Mouse (Mus musculus) limb, embryonic 15.5 days (tissue): ENCODE data around the gene N4bp3. TPM values are rescaled to one million over a fixed set of nuclear protein-coding genes. Genes with fewer than 3 reads are reported as not detected.

Source experiments
- ATAC-seq: fragments of 200-750 bp; cut with Nextera tagmentation; 2 replicates; pipeline ENCODE4 v1.8.0; 2017; ENCODE audit warnings: low read depth, moderate TSS enrichment; ENCODE audit not compliant: insufficient number of reproducible peaks, low FRiP score, low TSS enrichment
- H3K27ac ChIP-seq: fragments of 300-500 bp; sonication (generic); 2 replicates; pipeline ENCODE4 v1.5.1; 2015; ENCODE audit warnings: moderate library complexity, mild to moderate bottlenecking, inconsistent platforms
- H3K27me3 ChIP-seq: fragments of 300-500 bp; sonication (generic); 2 replicates; pipeline ENCODE4 v1.6.1; 2015; ENCODE audit warnings: inconsistent platforms
- H3K36me3 ChIP-seq: fragments of 300-500 bp; sonication (generic); 2 replicates; pipeline ENCODE4 v1.6.1; 2015; ENCODE audit warnings: inconsistent platforms
- H3K4me1 ChIP-seq: fragments of 300-500 bp; sonication (generic); 2 replicates; pipeline ENCODE4 v1.6.1; 2015; ENCODE audit warnings: inconsistent platforms
- H3K4me2 ChIP-seq: fragments of 300-500 bp; sonication (generic); 2 replicates; pipeline ENCODE4 v1.6.1; 2015; ENCODE audit warnings: mild to moderate bottlenecking, inconsistent platforms
- H3K4me3 ChIP-seq: fragments of 300-500 bp; sonication (generic); 2 replicates; pipeline ENCODE4 v1.5.1; 2015; ENCODE audit warnings: mild to moderate bottlenecking, inconsistent platforms
- H3K9ac ChIP-seq: fragments of 300-500 bp; sonication (generic); 2 replicates; pipeline ENCODE4 v1.6.1; 2015; ENCODE audit warnings: inconsistent platforms
- H3K9me3 ChIP-seq: fragments of 300-500 bp; sonication (generic); 2 replicates; pipeline ENCODE4 v1.6.1; 2016; ENCODE audit warnings: inconsistent platforms
- WGBS: fragments of 180-500 bp; shearing (Covaris S2); methylation state at CpG from one replicate; pipeline ENCODE4 v1.1.7; 2015; 5-methylcytosine and 5-hydroxymethylcytosine counted together
- polyA plus RNA-seq: library from polyadenylated mRNA; unstranded; fragments of >200 nt; fragmentation: Nextera tagmentation; extraction: Ambion mirVana; gene quantifications from 2 replicates; pipeline ENCODE4 v1.2.1, GENCODE M21; 2015

N4bp3 gene
- polyA plus RNA-seq, 1 experiment from 2014 or later = 35.7 TPM

GRCm38 (mm10) chr11:51650261-51650660 lies 381 bp downstream of the N4bp3 start:
- H3K36me3 ChIP-seq = peaks cover 8% of the 10 kb centered on the region
- WGBS = 1% methylated on average over 30 of the region's 30 CpGs
- ATAC-seq = peak; percentile 16; the same call in 1 of the 2 replicates
- peak overlapping the region; percentile 76 for H3K9ac ChIP-seq
- no peaks in the 10 kb centered on the region for H3K27me3 ChIP-seq
- peak overlapping the region; percentile 80 for H3K27ac ChIP-seq
- no peaks in the 10 kb centered on the region for H3K9me3 ChIP-seq
- peak overlapping the region; percentile 67 for H3K4me3 ChIP-seq
- peaks cover 33% of the 10 kb centered on the region for H3K4me1 ChIP-seq
- H3K4me2 ChIP-seq = peak overlapping the region; percentile 92

GRCm38 (mm10) chr11:51649889-51650199 lies 798 bp downstream of the N4bp3 start:
- peak overlapping the region; percentile 67 for H3K4me3 ChIP-seq
- ATAC-seq = no peak
- under 1% methylated on average over 7 of the region's 7 CpGs for WGBS
- H3K36me3 ChIP-seq = peaks cover 9% of the 10 kb centered on the region
- H3K4me1 ChIP-seq = peaks cover 35% of the 10 kb centered on the region
- H3K27ac ChIP-seq = peak overlapping the region; percentile 80
- H3K4me2 ChIP-seq = peak overlapping the region; percentile 92
- peak overlapping the region; percentile 76 for H3K9ac ChIP-seq
- no peaks in the 10 kb centered on the region for H3K9me3 ChIP-seq
- H3K27me3 ChIP-seq = no peaks in the 10 kb centered on the region

- no peak for ATAC-seq
- 34% methylated on average over 11 of the region's 11 CpGs for WGBS
- peaks cover 35% of the 10 kb centered on the region for H3K4me1 ChIP-seq
- peaks cover 11% of the 10 kb centered on the region for H3K36me3 ChIP-seq
- no peaks in the 10 kb centered on the region for H3K27me3 ChIP-seq
- peak overlapping the region; percentile 67 for H3K4me3 ChIP-seq
- peak overlapping the region; percentile 80 for H3K27ac ChIP-seq
- peak overlapping the region; percentile 92 for H3K4me2 ChIP-seq
- H3K9ac ChIP-seq = peak overlapping the region; percentile 76
- H3K9me3 ChIP-seq = no peaks in the 10 kb centered on the region
Measured at GRCm38 (mm10) chr11:51649111-51649888, 1.3 kb downstream of the N4bp3 start.

- Histone ChIP-seq H3K4me1 (peaks cover 43% of the 10 kb centered on the region), H3K27ac (peak overlapping the region; percentile 80; the same call in 1 of the 2 replicates), H3K4me2 (peak overlapping the region; percentile 92), H3K4me3 (peak overlapping the region; percentile 67), H3K9ac (peak overlapping the region; percentile 10; the same call in 1 of the 2 replicates), H3K36me3 (peaks cover 17% of the 10 kb centered on the region), H3K9me3 (no peaks in the 10 kb centered on the region), H3K27me3 (no peaks in the 10 kb centered on the region)
- ATAC-seq = no peak
- WGBS = 23% methylated on average over 3 of the region's 3 CpGs
Measured at GRCm38 (mm10) chr11:51648566-51648965, 2.1 kb downstream of the N4bp3 start.

DNA sequence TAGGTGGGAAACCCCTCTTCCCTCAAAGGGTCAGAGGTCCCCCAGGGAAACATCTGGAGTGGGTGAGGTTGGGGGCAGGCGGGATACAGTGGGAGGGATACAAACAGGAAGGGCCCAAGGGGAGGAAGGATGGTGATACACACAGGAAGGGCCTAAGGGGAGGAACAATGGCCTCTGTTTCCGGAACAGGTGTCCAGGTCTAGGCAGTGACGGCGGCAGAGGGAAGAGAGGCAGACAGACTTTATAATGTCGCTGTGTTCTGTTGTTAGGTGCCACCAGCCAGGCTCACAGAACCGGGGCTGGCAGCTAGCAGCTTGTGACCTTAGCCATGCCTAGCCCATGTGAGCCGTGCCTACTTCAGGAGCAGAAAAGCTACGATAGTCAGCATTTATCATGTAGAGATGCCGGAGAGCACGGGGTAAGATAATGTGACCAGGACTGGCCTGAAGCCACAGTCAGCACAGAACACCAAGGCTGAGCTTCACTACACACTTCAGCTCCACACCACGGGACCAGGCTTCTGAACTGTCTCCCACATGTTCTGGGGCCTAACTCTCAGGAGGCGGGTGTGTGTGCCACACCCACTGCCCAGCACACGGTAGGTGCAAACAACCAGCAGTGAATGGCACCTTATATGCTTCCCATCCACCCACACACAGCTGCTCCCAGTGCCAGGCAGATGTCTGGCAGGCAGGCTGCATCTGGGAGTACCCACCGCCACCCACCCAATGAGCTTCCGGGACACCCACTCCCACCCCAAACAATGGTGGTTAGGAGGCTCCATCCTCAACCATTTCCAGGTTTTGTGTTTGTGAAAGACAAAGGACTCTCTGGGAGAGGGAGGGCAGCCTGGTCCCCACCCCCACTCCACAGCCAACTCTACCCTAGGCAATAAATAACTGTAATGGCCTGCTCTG lies 3.6 kb downstream of the N4bp3 start:
- no peak overlapping the region; the same call in 1 of the 2 replicates for H3K4me2 ChIP-seq
- H3K9me3 ChIP-seq = no peaks in the 10 kb centered on the region
- 57% methylated on average over 15 of the region's 15 CpGs for WGBS
- no peak overlapping the region for H3K9ac ChIP-seq
- H3K4me3 ChIP-seq = no peak overlapping the region
- peaks cover 29% of the 10 kb centered on the region for H3K36me3 ChIP-seq
- no peaks in the 10 kb centered on the region for H3K27me3 ChIP-seq
- ATAC-seq = no peak
- peak overlapping the region; percentile 1; the same call in 1 of the 2 replicates for H3K27ac ChIP-seq
- peaks cover 51% of the 10 kb centered on the region for H3K4me1 ChIP-seq

DNA sequence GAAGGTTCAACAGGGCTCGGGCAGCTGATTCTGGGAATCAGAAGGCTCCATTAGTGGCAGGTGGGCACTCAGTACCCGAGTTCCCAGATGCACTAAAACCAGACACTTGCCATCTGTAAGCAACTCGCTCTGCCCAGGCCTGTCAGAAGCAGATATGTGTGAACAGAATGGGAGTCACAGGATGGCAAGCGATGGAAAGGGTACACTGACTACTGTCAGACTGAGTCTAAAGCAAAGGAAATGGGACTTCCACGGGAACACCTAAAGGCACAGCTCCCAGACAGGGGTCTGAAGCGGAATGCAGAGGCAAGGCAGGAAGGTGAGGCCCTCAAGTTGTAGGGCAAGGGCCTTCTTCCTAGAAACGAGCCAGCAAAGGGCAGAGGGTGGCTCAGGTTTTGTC lies 4.4 kb downstream of the N4bp3 start:
- 67% methylated on average over 7 of the region's 7 CpGs for WGBS
- H3K4me1 ChIP-seq = peaks cover 54% of the 10 kb centered on the region
- no peak overlapping the region for H3K4me2 ChIP-seq
- H3K4me3 ChIP-seq = no peak overlapping the region
- H3K27ac ChIP-seq = 0 out of 2 replicates have a peak overlapping the region, but pooled peaks have one; percentile 17
- H3K9ac ChIP-seq = no peak overlapping the region
- H3K9me3 ChIP-seq = no peaks in the 10 kb centered on the region
- H3K36me3 ChIP-seq = peaks cover 29% of the 10 kb centered on the region
- no peak for ATAC-seq
- no peaks in the 10 kb centered on the region for H3K27me3 ChIP-seq

- WGBS = 71% methylated on average over 13 of the region's 13 CpGs
- Histone ChIP-seq H3K4me1 (peaks cover 61% of the 10 kb centered on the region), H3K4me3 (no peak overlapping the region), H3K27ac (peak overlapping the region; percentile 43; the same call in 1 of the 2 replicates), H3K9me3 (no peaks in the 10 kb centered on the region), H3K4me2 (no peak overlapping the region), H3K9ac (no peak overlapping the region), H3K36me3 (peaks cover 29% of the 10 kb centered on the region), H3K27me3 (no peaks in the 10 kb centered on the region)
- ATAC-seq = no peak
Measured at GRCm38 (mm10) chr11:51645293-51645692, 5.3 kb downstream of the N4bp3 start.

- 69% methylated on average over 16 of the region's 16 CpGs for WGBS
- no peak overlapping the region for H3K4me3 ChIP-seq
- no peaks in the 10 kb centered on the region for H3K9me3 ChIP-seq
- no peak for ATAC-seq
- no peak overlapping the region for H3K9ac ChIP-seq
- H3K4me2 ChIP-seq = no peak overlapping the region
- peaks cover 29% of the 10 kb centered on the region for H3K36me3 ChIP-seq
- peak overlapping the region; percentile 64; the same call in 1 of the 2 replicates for H3K27ac ChIP-seq
- peaks cover 51% of the 10 kb centered on the region for H3K4me1 ChIP-seq
- no peaks in the 10 kb centered on the region for H3K27me3 ChIP-seq
Measured at GRCm38 (mm10) chr11:51644217-51644616, 6.4 kb downstream of the N4bp3 start.

DNA sequence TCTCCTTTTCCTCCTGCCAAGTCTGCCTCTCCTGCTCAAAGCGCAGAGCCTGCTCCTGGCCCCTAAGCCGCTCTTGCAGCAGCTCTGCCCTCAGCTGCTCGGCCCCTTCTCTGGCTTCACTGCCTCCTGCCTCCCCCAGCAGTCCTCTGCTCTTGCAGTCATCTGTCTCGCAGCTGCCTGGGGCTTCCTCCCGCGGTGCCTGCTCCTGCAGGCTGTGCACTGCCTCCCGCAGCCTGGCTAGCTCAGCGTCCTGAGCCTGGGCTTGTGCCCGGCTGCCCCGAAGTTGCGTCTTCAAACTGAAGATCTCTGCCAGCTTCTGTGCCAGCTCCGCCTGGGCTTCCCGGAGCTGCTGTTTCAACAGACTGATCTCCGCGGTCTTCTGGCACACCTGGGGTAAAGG lies 6.9 kb downstream of the N4bp3 start:
- Histone ChIP-seq H3K27me3 (no peaks in the 10 kb centered on the region), H3K4me3 (no peak overlapping the region), H3K27ac (peak overlapping the region; percentile 64), H3K4me2 (no peak overlapping the region), H3K4me1 (peaks cover 46% of the 10 kb centered on the region), H3K9me3 (no peaks in the 10 kb centered on the region), H3K36me3 (peaks cover 29% of the 10 kb centered on the region), H3K9ac (no peak overlapping the region)
- WGBS = 47% methylated on average over 15 of the region's 15 CpGs
- ATAC-seq = no peak

DNA sequence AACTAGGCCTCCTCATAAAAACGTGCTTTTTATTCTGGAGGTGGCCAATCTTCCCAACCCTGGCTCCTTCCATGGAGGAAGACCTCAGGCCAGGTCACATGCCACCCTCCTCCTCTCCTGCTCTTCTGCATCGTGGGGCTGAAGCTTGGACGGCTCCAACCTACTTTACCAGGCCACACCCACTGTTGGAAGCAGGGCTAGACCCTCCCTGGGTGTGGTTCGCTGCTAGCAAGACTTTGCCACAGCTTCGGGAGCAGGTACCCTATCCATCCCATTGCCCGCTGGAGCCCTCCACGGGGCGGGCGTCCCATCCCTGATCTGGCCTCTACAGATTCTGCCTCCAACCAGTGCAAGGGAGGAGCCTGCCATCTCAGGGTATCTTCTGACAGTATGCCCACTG lies 7.4 kb downstream of the N4bp3 start:
- WGBS = 70% methylated on average over 9 of the region's 9 CpGs
- no peaks in the 10 kb centered on the region for H3K27me3 ChIP-seq
- peaks cover 42% of the 10 kb centered on the region for H3K4me1 ChIP-seq
- peaks cover 29% of the 10 kb centered on the region for H3K36me3 ChIP-seq
- H3K9me3 ChIP-seq = no peaks in the 10 kb centered on the region
- H3K4me2 ChIP-seq = no peak overlapping the region
- no peak overlapping the region for H3K4me3 ChIP-seq
- H3K27ac ChIP-seq = peak overlapping the region; percentile 64
- no peak for ATAC-seq
- H3K9ac ChIP-seq = no peak overlapping the region

- ATAC-seq = no peak
- H3K9ac ChIP-seq = no peak overlapping the region
- no peaks in the 10 kb centered on the region for H3K9me3 ChIP-seq
- no peaks in the 10 kb centered on the region for H3K27me3 ChIP-seq
- peaks cover 55% of the 10 kb centered on the region for H3K4me1 ChIP-seq
- H3K4me2 ChIP-seq = no peak overlapping the region
- H3K36me3 ChIP-seq = peaks cover 29% of the 10 kb centered on the region
- H3K27ac ChIP-seq = peak overlapping the region; percentile 19
- whole genome bisulfite sequencing = 58% methylated on average over 7 of the region's 7 CpGs
- H3K4me3 ChIP-seq = no peak overlapping the region
Measured at GRCm38 (mm10) chr11:51640748-51641147, 9.9 kb downstream of the N4bp3 start.
